Mouse (Mus musculus): ENCODE data around the gene Pi4kb. TPM values are rescaled to one million over a fixed set of nuclear protein-coding genes. Genes with fewer than 3 reads are reported as not detected.
"Not testable (repeated sequence)": the region's sequence is repeated elsewhere in the genome, so short reads cannot be mapped to it uniquely, and the experiment has no call there.

The Pi4kb gene
- polyA plus RNA-seq (2017; shearing (Covaris generic)) = 10 to 100 TPM in 1 of 2 experiments, 1 to 10 TPM in 1; 9.5 to 10.9 TPM

- peak; percentile 80 for ATAC-seq
Measured at GRCm38 (mm10) chr3:94974528-94975422, at the start of gene Pi4kb. Gene Pi4kb (plus strand): TSS chr3:94974731.

GRCm38 (mm10) chr3:94926301-94926736, 48.2 kb upstream of the Pi4kb start:
- not testable (repeated sequence) for ATAC-seq

- not testable (repeated sequence) for ATAC-seq
Measured at GRCm38 (mm10) chr3:94928979-94929378, 45.6 kb upstream of the Pi4kb start.

- not testable (repeated sequence) for ATAC-seq
Measured at GRCm38 (mm10) chr3:94930386-94931266, 43.9 kb upstream of the Pi4kb start.

- ATAC-seq = not testable (repeated sequence)
Measured at GRCm38 (mm10) chr3:94931427-94932082, 43.0 kb upstream of the Pi4kb start.

GRCm38 (mm10) chr3:94932279-94932678, 42.3 kb upstream of the Pi4kb start:
- ATAC-seq = not testable (repeated sequence)

- no peak for ATAC-seq
Measured at GRCm38 (mm10) chr3:94932809-94933564, 41.5 kb upstream of the Pi4kb start, which contains the start of gene Selenbp1. Gene Selenbp1 (plus strand): TSS chr3:94933056.

- not testable (repeated sequence) for ATAC-seq
Measured at GRCm38 (mm10) chr3:94933604-94934003, 40.9 kb upstream of the Pi4kb start.

- not testable (repeated sequence) for ATAC-seq
Measured at GRCm38 (mm10) chr3:94934564-94934963, 40.0 kb upstream of the Pi4kb start.

- not testable (repeated sequence) for ATAC-seq
Measured at GRCm38 (mm10) chr3:94935332-94935731, 39.2 kb upstream of the Pi4kb start.

GRCm38 (mm10) chr3:94936147-94936546, 38.4 kb upstream of the Pi4kb start:
- not testable (repeated sequence) for ATAC-seq

- ATAC-seq = not testable (repeated sequence)
Measured at GRCm38 (mm10) chr3:94937194-94937593, 37.3 kb upstream of the Pi4kb start.

GRCm38 (mm10) chr3:94940033-94940432, 34.5 kb upstream of the Pi4kb start:
- not testable (repeated sequence) for ATAC-seq

- not testable (repeated sequence) for ATAC-seq
Measured at GRCm38 (mm10) chr3:94942211-94942967, 32.1 kb upstream of the Pi4kb start.

GRCm38 (mm10) chr3:94943706-94944105, 30.8 kb upstream of the Pi4kb start:
- ATAC-seq = not testable (repeated sequence)

- ATAC-seq = no peak
Measured at GRCm38 (mm10) chr3:94948066-94948614, 26.4 kb upstream of the Pi4kb start.

- no peak for ATAC-seq
Measured at GRCm38 (mm10) chr3:94949645-94950044, 24.9 kb upstream of the Pi4kb start.

GRCm38 (mm10) chr3:94952806-94953205, 21.7 kb upstream of the Pi4kb start:
- ATAC-seq = peak; percentile 34

GRCm38 (mm10) chr3:94953384-94953763, 21.2 kb upstream of the Pi4kb start:
- ATAC-seq = peak; percentile 2

All from activated CD4-positive, CD25-positive, alpha-beta regulatory T cell, adult 4 months (primary cell).